In the genomic region with DNA sequence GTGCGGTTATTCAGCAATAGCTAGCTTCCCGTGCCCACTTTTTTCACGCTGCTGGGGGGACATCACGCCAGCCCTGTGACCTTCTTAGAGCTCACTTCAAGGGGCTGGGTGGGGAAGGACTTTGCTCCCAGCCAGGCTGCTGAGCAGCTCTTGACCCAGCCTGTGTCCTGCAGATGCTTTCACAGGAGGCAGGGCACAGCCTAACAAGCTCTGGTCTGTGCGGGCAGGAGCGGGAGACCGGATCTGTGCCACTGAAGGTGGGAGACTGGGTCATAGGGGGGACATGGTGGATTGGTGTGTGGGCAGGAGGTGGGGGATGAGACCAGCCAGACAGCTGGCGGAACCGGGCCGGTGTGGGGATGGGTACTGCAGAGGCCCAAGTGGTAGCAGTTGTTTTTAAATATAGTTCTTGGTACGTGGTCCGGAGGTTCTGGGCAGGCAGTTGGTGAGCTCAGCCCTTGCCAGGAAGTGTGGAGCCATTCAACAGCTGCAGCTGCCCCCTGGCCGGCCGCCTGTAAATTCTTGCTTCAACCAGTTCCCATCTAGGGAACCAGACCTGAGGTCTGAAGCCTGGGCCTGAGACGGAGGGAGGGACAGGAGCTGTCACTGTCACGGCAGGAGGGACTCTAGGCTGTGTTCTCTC, we compare ENCODE assay signal across 8 mouse cellular contexts. TPM values are rescaled to one million over a fixed set of nuclear protein-coding genes. Genes with fewer than 3 reads are reported as not detected.
DNase-seq lines count a peak whose midpoint lies in the region; ATAC-seq and TF ChIP-seq lines count a peak whose summit lies in the region.

No protein-coding gene starts in this region.

- intact Hi-C loops in gastrocnemius, postnatal 36 days (cut with DNase I) = no loop called here

- H3K36me3 ChIP-seq in kidney, adult 2 months (ENCODE audit: control insufficient read depth, insufficient read depth, low read length) = no peaks in the 10 kb centered on the region
- H3K36me3 ChIP-seq in liver, embryonic 13.5 days = peaks cover 35% of the 10 kb centered on the region
- H3K36me3 ChIP-seq in forebrain, embryonic 11.5 days (ENCODE audit: control insufficient read depth, insufficient read depth, low read length) = peaks cover 2% of the 10 kb centered on the region; the same call in 1 of the 2 replicates

- H3K9me3 ChIP-seq in liver, embryonic 13.5 days (replicated peaks) = no peaks in the 10 kb centered on the region
- H3K9me3 ChIP-seq in forebrain, embryonic 11.5 days (ENCODE audit: control insufficient read depth, low read length) = no peaks in the 10 kb centered on the region

- H3K27me3 ChIP-seq in kidney, adult 2 months (replicated peaks; ENCODE audit: control insufficient read depth, insufficient read depth, low read length) = no peaks in the 10 kb centered on the region
- no peaks in the 10 kb centered on the region for H3K27me3 ChIP-seq in liver, embryonic 13.5 days
- H3K27me3 ChIP-seq in forebrain, embryonic 11.5 days (ENCODE audit: control insufficient read depth, insufficient read depth, low read length) = no peaks in the 10 kb centered on the region

- TF ChIP-seq CTCF in bone marrow, adult 2 months (IDR thresholded peaks at IDR 0.05; ENCODE audit: control insufficient read depth, insufficient read depth, low read length) = no peak
- TF ChIP-seq CTCF in kidney, adult 2 months (conservative IDR thresholded peaks at IDR 0.05; ENCODE audit: insufficient read depth, insufficient read length, low read depth, low read length) = no peak

- H3K4me3 ChIP-seq in bone marrow, adult 2 months (replicated peaks; ENCODE audit: control insufficient read depth, low read depth, low read length) = no peak overlapping the region
- H3K4me3 ChIP-seq in kidney, adult 2 months (ENCODE audit: insufficient read depth, low read depth, low read length) = no peak overlapping the region
- no peak overlapping the region for H3K4me3 ChIP-seq in liver, embryonic 13.5 days (replicated peaks)
- H3K4me3 ChIP-seq in forebrain, embryonic 11.5 days (ENCODE audit: low read depth, low read length) = no peak overlapping the region

- WGBS in bone marrow, adult 2 months = 36% methylated on average over 16 of the region's 16 CpGs
- WGBS in kidney, adult 2 months = 24% methylated on average over 16 of the region's 16 CpGs
- WGBS in liver, embryonic 13.5 days (ENCODE audit: insufficient replicate concordance) = 69% methylated on average over 16 of the region's 16 CpGs
- WGBS in forebrain, embryonic 11.5 days = 84% methylated on average over 16 of the region's 16 CpGs

- H3K27ac ChIP-seq in bone marrow, adult 2 months (ENCODE audit: control insufficient read depth, insufficient read depth, low read depth, low read length, poor library complexity) = peak overlapping the region; percentile 44
- H3K27ac ChIP-seq in kidney, adult 2 months (ENCODE audit: insufficient read depth, low read depth, low read length) = peak overlapping the region; percentile 48; the same call in 1 of the 2 replicates
- H3K27ac ChIP-seq in liver, embryonic 13.5 days = peak overlapping the region; percentile 45
- no peak overlapping the region for H3K27ac ChIP-seq in forebrain, embryonic 11.5 days (ENCODE audit: low read depth, low read length)

- DNase-seq in layer of hippocampus, adult 11-12 months (ENCODE audit: low spot score) = peak; percentile 75
- no peak for DNase-seq in layer of hippocampus, adult 9-10 months (ENCODE audit: low spot score)
- DNase-seq in gastrocnemius, postnatal 36 days = peak; percentile 73 to 80
- DNase-seq in kidney, adult 2 months = peak; percentile 79
- DNase-seq in liver, embryonic 13.5 days = no peak
- no peak for DNase-seq in retina, embryonic 14.5 days (ENCODE audit: low spot score)
- DNase-seq in forebrain, embryonic 11.5 days (ENCODE audit: low spot score) = no peak

- peaks cover 11% of the 10 kb centered on the region; the same call in 1 of the 2 replicates for H3K4me1 ChIP-seq in bone marrow, adult 2 months (ENCODE audit: control insufficient read depth, insufficient read depth, low read length)
- H3K4me1 ChIP-seq in kidney, adult 2 months (ENCODE audit: control insufficient read depth, insufficient read depth, low read length) = peaks cover 27% of the 10 kb centered on the region
- H3K4me1 ChIP-seq in liver, embryonic 13.5 days (replicated peaks) = peaks cover 87% of the 10 kb centered on the region
- H3K4me1 ChIP-seq in forebrain, embryonic 11.5 days (replicated peaks; ENCODE audit: control insufficient read depth, insufficient read depth, low read length) = peaks cover 12% of the 10 kb centered on the region

- no peak overlapping the region for H3K9ac ChIP-seq in liver, embryonic 13.5 days
- H3K9ac ChIP-seq in forebrain, embryonic 11.5 days (ENCODE audit: low read length) = no peak overlapping the region

- TF ChIP-seq POLR2A in bone marrow, adult 2 months (IDR thresholded peaks at IDR 0.05; ENCODE audit: borderline replicate concordance, control insufficient read depth, low read depth, low read length) = peak; percentile 25; the same call in 1 of the 2 replicates
- no peak for TF ChIP-seq POLR2A in kidney, adult 2 months (IDR thresholded peaks at IDR 0.05; ENCODE audit: low read depth, low read length)

- H3K4me2 ChIP-seq in liver, embryonic 13.5 days = 0 out of 2 replicates have a peak overlapping the region, but pooled peaks have one; percentile 4
- no peak overlapping the region for H3K4me2 ChIP-seq in forebrain, embryonic 11.5 days (ENCODE audit: low read depth, low read length, severe bottlenecking)

- ATAC-seq in liver, embryonic 13.5 days (ENCODE audit: low read depth) = no peak
- ATAC-seq in forebrain, embryonic 11.5 days (replicated peaks; ENCODE audit: low FRiP score) = no peak

RNA-seq across cellular contexts. Expression of a gene that starts 4.0 kb away (rescaled TPM):
- polyA plus RNA-seq in bone marrow, adult 2 months (2011; ENCODE audit: insufficient read depth, insufficient read length, low replicate concordance, missing spikeins) = 21.0 and 39.0 TPM in 2 replicates
- 10 to 100 TPM; 11.6 to 12.3 TPM for total RNA-seq in gastrocnemius, postnatal 36 days (2021)
- 35.0 and 36.4 TPM in 2 replicates for polyA plus RNA-seq in kidney, adult 2 months (2012; rRNA removed)
- 3.7 and 3.9 TPM in 2 replicates for polyA plus RNA-seq in liver, embryonic 13.5 days (2015; fragmentation: Nextera tagmentation; extraction: Ambion mirVana)
- polyA plus RNA-seq in forebrain, embryonic 11.5 days (2014; fragmentation: Nextera tagmentation; extraction: Ambion mirVana) = 10.5 and 12.3 TPM in 2 replicates

RNA-seq across cellular contexts. Expression of a gene that starts 17.2 kb away (rescaled TPM):
- polyA plus RNA-seq in bone marrow, adult 2 months (2011; ENCODE audit: insufficient read depth, insufficient read length, low replicate concordance, missing spikeins) = 40.4 and 98.2 TPM in 2 replicates
- over 10,000 TPM; 11,568 to 13,182 TPM for total RNA-seq in gastrocnemius, postnatal 36 days (2021)
- 7,324 and 7,933 TPM in 2 replicates for polyA plus RNA-seq in kidney, adult 2 months (2012; rRNA removed)
- 1,179 and 1,220 TPM in 2 replicates for polyA plus RNA-seq in liver, embryonic 13.5 days (2015; fragmentation: Nextera tagmentation; extraction: Ambion mirVana)
- 2,700 and 2,872 TPM in 2 replicates for polyA plus RNA-seq in forebrain, embryonic 11.5 days (2014; fragmentation: Nextera tagmentation; extraction: Ambion mirVana)

RNA-seq across cellular contexts. Expression of a gene that starts 17.3 kb away (rescaled TPM):
- 12.5 and 25.7 TPM in 2 replicates for polyA plus RNA-seq in bone marrow, adult 2 months (2011; ENCODE audit: insufficient read depth, insufficient read length, low replicate concordance, missing spikeins)
- total RNA-seq in gastrocnemius, postnatal 36 days (2021) = 10 to 100 TPM; 14.6 to 19.0 TPM
- polyA plus RNA-seq in kidney, adult 2 months (2012; rRNA removed) = 15.5 and 16.5 TPM in 2 replicates
- 60.6 and 65.5 TPM in 2 replicates for polyA plus RNA-seq in liver, embryonic 13.5 days (2015; fragmentation: Nextera tagmentation; extraction: Ambion mirVana)
- 65.4 and 70.3 TPM in 2 replicates for polyA plus RNA-seq in forebrain, embryonic 11.5 days (2014; fragmentation: Nextera tagmentation; extraction: Ambion mirVana)

RNA-seq across cellular contexts. Expression of a gene that starts 42.5 kb away (rescaled TPM):
- polyA plus RNA-seq in bone marrow, adult 2 months (2011; ENCODE audit: insufficient read depth, insufficient read length, low replicate concordance, missing spikeins) = 314 and 361 TPM in 2 replicates
- total RNA-seq in gastrocnemius, postnatal 36 days (2021) = 10 to 100 TPM in 1 of 2 experiments, 1 to 10 TPM in 1; 8.0 to 13.7 TPM
- 15.6 and 18.7 TPM in 2 replicates for polyA plus RNA-seq in kidney, adult 2 months (2012; rRNA removed)
- 94.5 and 101 TPM in 2 replicates for polyA plus RNA-seq in liver, embryonic 13.5 days (2015; fragmentation: Nextera tagmentation; extraction: Ambion mirVana)
- 225 and 271 TPM in 2 replicates for polyA plus RNA-seq in forebrain, embryonic 11.5 days (2014; fragmentation: Nextera tagmentation; extraction: Ambion mirVana)

RNA-seq across cellular contexts. Expression of a gene that starts 42.6 kb away (rescaled TPM):
- 153 and 193 TPM in 2 replicates for polyA plus RNA-seq in bone marrow, adult 2 months (2011; ENCODE audit: insufficient read depth, insufficient read length, low replicate concordance, missing spikeins)
- 100 to 1,000 TPM; 212 to 225 TPM for total RNA-seq in gastrocnemius, postnatal 36 days (2021)
- polyA plus RNA-seq in kidney, adult 2 months (2012; rRNA removed) = 102 and 110 TPM in 2 replicates
- 217 and 225 TPM in 2 replicates for polyA plus RNA-seq in liver, embryonic 13.5 days (2015; fragmentation: Nextera tagmentation; extraction: Ambion mirVana)
- 195 and 197 TPM in 2 replicates for polyA plus RNA-seq in forebrain, embryonic 11.5 days (2014; fragmentation: Nextera tagmentation; extraction: Ambion mirVana)

Comparison
In these comparisons a context has a peak if more than half of its experiments do, and no peak if none do; other contexts are left out.
1. DNase-seq: peak in layer of hippocampus, adult 11-12 months (single experiment), gastrocnemius, postnatal 36 days (2 of 2) and kidney, adult 2 months (single experiment); none in layer of hippocampus, adult 9-10 months (single experiment), liver, embryonic 13.5 days (single experiment), retina, embryonic 14.5 days (single experiment) and forebrain, embryonic 11.5 days (single experiment).
2. RNA of a gene that starts 17.2 kb away (polyA plus RNA-seq): 7,324 to 7,933 TPM in kidney, adult 2 months, 2,700 to 2,872 TPM in forebrain, embryonic 11.5 days and 1,179 to 1,220 TPM in liver, embryonic 13.5 days; 40.4 to 98.2 TPM in bone marrow, adult 2 months; every median in the first group is over 10 times any median in the second.